Mouse (Mus musculus) small intestine, adult 2 months (tissue): Measurements from ENCODE around the gene Yipf3. TPM values are rescaled to one million over a fixed set of nuclear protein-coding genes. Genes with fewer than 3 reads are reported as not detected.

Source experiments
- H3K27ac ChIP-seq: fragments of 200-500 bp; 2 replicates; pipeline ENCODE4 v1.5.1; 2012; ENCODE audit warnings: low read depth, low read length, control low read depth, inconsistent platforms; ENCODE audit not compliant: insufficient read depth
- H3K27me3 ChIP-seq: fragments of 200-500 bp; 2 replicates; pipeline ENCODE4 v1.6.1; 2012; ENCODE audit warnings: mild to moderate bottlenecking, moderate library complexity, low read length, inconsistent platforms; ENCODE audit not compliant: control insufficient read depth, insufficient read depth
- H3K36me3 ChIP-seq: fragments of 200-500 bp; 2 replicates; pipeline ENCODE4 v1.6.1; 2012; ENCODE audit warnings: mild to moderate bottlenecking, low read length, control low read depth, inconsistent platforms; ENCODE audit not compliant: control insufficient read depth, insufficient read depth
- H3K4me1 ChIP-seq: fragments of 200-500 bp; 2 replicates; pipeline ENCODE4 v1.6.1; 2012; ENCODE audit warnings: low read length, inconsistent platforms, mixed read lengths; ENCODE audit not compliant: control insufficient read depth, insufficient read depth, insufficient read length
- H3K4me3 ChIP-seq: fragments of 200-500 bp; 2 replicates; pipeline ENCODE4 v1.5.1; 2012; ENCODE audit warnings: low read depth, mild to moderate bottlenecking, control low read depth, inconsistent platforms, low read length, moderate library complexity
- CTCF ChIP-seq: fragments of 200-500 bp; IDR thresholded peaks from 2 replicates; pipeline ENCODE4 v1.5.1; 2012; ENCODE audit warnings: low read depth, mild to moderate bottlenecking, control low read depth, inconsistent platforms, low read length, moderate library complexity, mixed read lengths; ENCODE audit not compliant: insufficient replicate concordance, insufficient read length; ENCODE audit errors: extremely low read depth
- POLR2A ChIP-seq: fragments of 200-500 bp; IDR thresholded peaks from 2 replicates; pipeline ENCODE4 v1.6.1; 2012; ENCODE audit warnings: low read depth, mild to moderate bottlenecking, control low read depth, inconsistent platforms, low read length, moderate library complexity
- WGBS: fragments of 180-500 bp; shearing (Covaris S2); methylation state at CpG from one replicate; pipeline ENCODE4 v1.1.7; 2018; 5-methylcytosine and 5-hydroxymethylcytosine counted together
- polyA plus RNA-seq: library from polyadenylated mRNA; depleted of rRNA; stranded (reverse); fragments of >200 nt; gene quantifications from 2 replicates; pipeline ENCODE4 v1.2.3, GENCODE M21; 2012

Gene Yipf3
- polyA plus RNA-seq, 1 experiment, result 305 TPM

DNA sequence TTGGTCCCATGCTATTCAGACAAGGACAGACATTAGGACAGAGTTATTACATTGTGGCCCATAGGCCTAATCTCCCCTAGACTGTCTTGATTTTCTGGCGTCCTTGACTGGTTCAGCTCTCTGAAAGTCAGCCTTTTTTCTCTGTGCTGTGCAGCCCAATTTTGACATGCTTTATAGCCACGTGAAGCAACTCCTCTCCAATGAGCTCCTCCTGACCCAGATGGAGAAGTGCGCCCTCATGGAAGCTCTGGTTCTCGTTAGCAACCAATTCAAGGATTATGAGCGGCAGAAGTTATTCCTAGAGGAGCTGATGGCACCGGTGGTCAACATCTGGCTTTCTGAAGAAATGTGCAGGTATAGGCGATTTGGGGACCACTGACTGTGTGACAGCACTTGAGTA lies 20.3 kb upstream of the Yipf3 start:
- no peak for TF ChIP-seq POLR2A
- no peak for TF ChIP-seq CTCF
- H3K27me3 ChIP-seq, result no peaks in the 10 kb centered on the region
- no peaks in the 10 kb centered on the region for H3K4me1 ChIP-seq
- 93% methylated on average over 7 of the region's 7 CpGs for WGBS
- H3K27ac ChIP-seq, result no peak overlapping the region
- H3K4me3 ChIP-seq, result no peak overlapping the region
- H3K36me3 ChIP-seq, result peaks cover 71% of the 10 kb centered on the region

DNA sequence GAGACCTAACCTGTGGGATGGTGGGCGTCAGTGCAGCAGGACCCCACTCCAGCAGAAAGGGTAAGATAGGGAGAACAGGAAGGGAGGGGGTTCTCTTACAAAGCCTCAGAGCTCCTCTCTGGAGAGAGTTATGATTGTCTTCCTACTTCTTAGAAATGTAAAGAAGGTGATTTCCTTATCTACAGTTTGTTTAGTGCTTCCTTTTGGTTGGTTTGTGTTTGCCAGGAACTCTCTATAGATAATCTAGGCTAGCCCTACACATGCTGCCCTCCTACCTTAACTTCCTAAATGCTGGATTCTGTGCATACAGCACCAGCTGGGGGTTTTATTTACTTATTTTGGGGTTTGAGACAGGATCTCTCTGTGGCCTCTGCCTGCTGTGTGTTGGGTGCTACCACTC lies 11.8 kb upstream of the Yipf3 start:
- 94% methylated on average over 1 of the region's 1 CpGs for WGBS

DNA sequence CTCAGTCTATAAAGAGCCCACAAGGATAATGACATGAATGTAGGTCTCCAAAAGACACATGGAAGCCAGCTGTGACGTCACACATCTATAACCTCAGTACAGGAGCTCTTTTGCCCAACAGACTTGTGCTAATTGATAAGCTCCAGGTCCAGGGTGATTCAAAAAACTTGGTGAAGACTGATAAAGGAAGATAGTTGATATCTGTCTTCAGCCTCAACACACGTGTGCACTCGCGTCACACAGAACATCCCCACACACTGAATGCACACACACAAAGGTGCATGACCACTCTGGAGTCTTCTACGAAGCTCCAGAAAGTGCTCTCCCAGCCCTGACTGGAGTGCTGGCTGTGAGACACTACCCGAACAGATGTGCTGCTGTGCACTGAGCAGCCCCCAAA lies 10.8 kb upstream of the Yipf3 start:
- TF ChIP-seq CTCF, result no peak
- no peak for TF ChIP-seq POLR2A
- H3K27me3 ChIP-seq, result no peaks in the 10 kb centered on the region
- WGBS, result 92% methylated on average over 6 of the region's 6 CpGs

More for the DNA sequence above, 11.8 kb upstream of the Yipf3 start:
- TF ChIP-seq POLR2A (no peak), CTCF (no peak)
- H3K27me3 ChIP-seq, result no peaks in the 10 kb centered on the region
- H3K36me3 ChIP-seq, result peaks cover 52% of the 10 kb centered on the region
- H3K4me1 ChIP-seq, result no peaks in the 10 kb centered on the region
- H3K4me3 ChIP-seq, result no peak overlapping the region
- no peak overlapping the region for H3K27ac ChIP-seq

DNA sequence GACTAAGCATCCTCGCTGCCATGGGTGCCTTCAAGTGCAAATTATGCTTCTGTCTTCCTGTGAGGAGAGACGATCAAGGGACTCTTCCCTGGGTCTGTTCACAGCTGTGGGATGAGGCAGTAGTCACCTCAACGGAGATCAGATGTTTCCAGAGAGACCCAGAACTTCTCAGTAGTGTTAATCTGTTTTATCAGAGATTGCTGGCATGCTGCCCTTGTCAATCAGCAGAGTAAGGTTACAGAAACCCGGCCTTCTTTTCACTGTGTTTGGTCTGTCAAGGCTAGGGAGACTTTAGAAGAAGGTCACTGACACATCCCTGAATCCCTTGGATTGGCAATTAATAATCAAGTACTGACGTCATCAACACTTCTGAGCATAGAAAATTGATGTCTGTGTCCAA lies 10.4 kb upstream of the Yipf3 start:
- Histone ChIP-seq H3K36me3 (peaks cover 63% of the 10 kb centered on the region), H3K4me3 (no peak overlapping the region), H3K27ac (no peak overlapping the region), H3K4me1 (no peaks in the 10 kb centered on the region; the same call in 1 of the 2 replicates), H3K27me3 (no peaks in the 10 kb centered on the region)
- WGBS, result 72% methylated on average over 5 of the region's 5 CpGs
- no peak for TF ChIP-seq POLR2A
- TF ChIP-seq CTCF, result no peak

More for the DNA sequence above, 10.8 kb upstream of the Yipf3 start:
- Histone ChIP-seq H3K4me3 (no peak overlapping the region), H3K36me3 (peaks cover 59% of the 10 kb centered on the region), H3K27ac (no peak overlapping the region), H3K4me1 (no peaks in the 10 kb centered on the region; the same call in 1 of the 2 replicates)

DNA sequence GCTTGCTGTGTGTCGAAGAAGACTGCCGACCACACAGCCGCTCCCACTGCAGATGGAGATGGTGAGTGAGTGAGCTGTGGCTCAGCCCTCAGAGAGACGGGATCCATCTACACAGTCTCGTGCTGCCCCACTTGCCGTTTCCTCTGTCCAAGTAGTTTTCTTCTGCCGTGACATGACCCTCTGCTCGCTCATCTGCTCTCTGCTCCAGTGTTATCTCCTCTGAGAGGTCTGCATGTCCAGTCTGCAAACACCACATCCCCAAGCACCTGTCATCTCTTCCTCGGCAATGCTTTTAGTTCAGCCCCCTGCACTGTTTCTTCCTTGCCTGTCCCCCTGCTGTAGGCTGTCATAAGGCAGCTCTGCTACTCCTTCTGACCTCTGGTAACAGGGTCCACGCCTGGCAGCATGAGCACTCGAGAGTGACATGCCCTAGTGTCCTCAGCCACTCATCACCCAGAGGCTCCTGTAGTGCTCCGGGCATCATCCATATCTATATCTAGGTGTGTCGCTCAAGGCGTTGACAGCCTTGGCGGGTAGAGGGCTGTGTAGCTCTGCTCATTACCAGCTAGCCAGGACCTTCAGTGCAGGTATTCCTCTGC lies 8.3 kb upstream of the Yipf3 start:
- no peak for TF ChIP-seq POLR2A
- no peak for TF ChIP-seq CTCF
- H3K36me3 ChIP-seq, result peaks cover 66% of the 10 kb centered on the region
- 87% methylated on average over 15 of the region's 15 CpGs for WGBS

DNA sequence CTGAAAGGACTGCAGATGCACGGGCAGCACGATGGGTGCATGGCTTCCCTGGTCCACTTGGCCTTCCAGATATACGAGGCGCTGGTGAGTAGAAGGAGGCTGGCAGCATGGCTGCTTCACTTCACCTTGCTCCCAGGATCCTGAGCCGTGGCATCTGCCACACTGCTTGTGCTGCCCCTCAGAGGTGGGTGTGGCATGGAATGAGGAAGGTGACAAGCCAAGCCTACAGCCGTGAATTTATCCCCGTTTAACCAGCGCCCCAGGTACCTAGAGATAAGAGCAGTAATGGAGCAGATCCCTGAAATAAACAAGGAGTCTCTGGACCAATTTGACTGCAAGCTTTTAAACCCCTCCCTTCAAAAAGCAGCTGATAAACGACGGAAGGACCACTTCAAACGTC lies 6.4 kb upstream of the Yipf3 start:
- Histone ChIP-seq H3K27ac (no peak overlapping the region), H3K27me3 (no peaks in the 10 kb centered on the region), H3K4me1 (peaks cover 3% of the 10 kb centered on the region), H3K4me3 (no peak overlapping the region), H3K36me3 (peaks cover 67% of the 10 kb centered on the region)
- TF ChIP-seq POLR2A (no peak), CTCF (no peak)
- 50% methylated on average over 11 of the region's 11 CpGs for WGBS

More for the DNA sequence above, 8.3 kb upstream of the Yipf3 start:
- no peak overlapping the region for H3K4me3 ChIP-seq
- peaks cover 3% of the 10 kb centered on the region for H3K4me1 ChIP-seq
- no peak overlapping the region for H3K27ac ChIP-seq
- no peaks in the 10 kb centered on the region for H3K27me3 ChIP-seq

DNA sequence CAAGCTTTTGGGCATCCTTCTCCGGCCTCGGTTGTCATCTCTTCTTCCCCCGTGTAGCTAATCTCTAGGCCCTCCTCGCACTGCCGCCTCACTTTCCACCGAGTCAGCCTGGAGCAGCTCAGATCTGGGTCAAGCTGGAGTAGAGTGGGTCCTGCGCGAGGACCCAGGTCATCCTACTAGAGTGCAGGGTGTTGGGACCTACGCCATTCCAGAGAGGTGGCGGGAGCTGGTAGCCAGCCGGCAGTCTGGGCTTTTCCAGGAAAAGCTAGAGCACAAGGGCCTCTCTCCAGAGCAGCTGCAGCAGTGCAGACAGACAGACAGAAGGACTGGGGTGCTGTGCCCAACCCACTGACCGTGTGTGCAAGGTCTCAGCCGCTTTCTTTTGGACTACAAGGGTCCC lies 5.6 kb upstream of the Yipf3 start:
- WGBS, result 89% methylated on average over 13 of the region's 13 CpGs
- Histone ChIP-seq H3K27ac (no peak overlapping the region), H3K4me3 (no peak overlapping the region), H3K4me1 (peaks cover 8% of the 10 kb centered on the region), H3K36me3 (peaks cover 59% of the 10 kb centered on the region), H3K27me3 (no peaks in the 10 kb centered on the region)
- TF ChIP-seq POLR2A (no peak), CTCF (no peak)

DNA sequence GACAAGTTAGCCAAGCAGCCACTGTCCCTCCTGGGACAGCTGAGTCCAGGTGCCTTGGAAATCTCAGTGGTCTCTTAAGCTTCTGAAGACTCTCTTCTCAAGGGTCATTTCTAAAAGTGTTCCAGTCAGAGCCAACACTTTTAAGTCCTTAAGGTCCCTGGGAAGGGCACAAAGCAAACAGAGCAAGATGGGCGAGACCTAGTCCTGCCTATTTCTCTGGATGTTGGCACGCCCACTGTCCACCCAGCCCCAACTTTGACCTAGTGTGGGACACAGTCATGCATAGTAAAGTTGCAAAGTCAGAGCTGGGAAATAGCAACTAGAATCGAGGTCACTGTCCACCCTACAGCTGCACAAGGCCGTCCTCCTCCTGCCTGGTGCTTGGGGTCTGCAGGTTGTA lies 4.9 kb upstream of the Yipf3 start:
- H3K27ac ChIP-seq, result no peak overlapping the region
- WGBS, result 62% methylated on average over 4 of the region's 4 CpGs
- no peaks in the 10 kb centered on the region for H3K27me3 ChIP-seq
- TF ChIP-seq POLR2A, result no peak
- H3K4me3 ChIP-seq, result no peak overlapping the region
- peaks cover 56% of the 10 kb centered on the region for H3K36me3 ChIP-seq
- H3K4me1 ChIP-seq, result peaks cover 8% of the 10 kb centered on the region
